Mouse (Mus musculus): ENCODE measurements at regions not wholly inside any gene's neighbourhood (a gene's known extent, or its start where the extent isn't known, plus 50 kb on each side); places are given as distances from the start of the nearest gene placed in this dataset.

GRCm38 (mm10) chr13:5551131-5551530 lies 310.2 kb upstream of the Klf6 start:
- TF ChIP-seq CTCF (IDR thresholded peaks at IDR 0.05; ENCODE audit: extremely low read depth, insufficient read depth, insufficient read length, insufficient replicate concordance) (no peak), POLR2A (IDR thresholded peaks at IDR 0.05; ENCODE audit: low read depth, low read length) (no peak)
